Mouse (Mus musculus) G1E (cell line): ENCODE data around the gene Edc3.

ENCODE experiments used
- CTCF ChIP-seq: IDR thresholded peaks from 2 replicates; pipeline ENCODE4 v1.5.1; 2012; ENCODE audit warnings: low read depth, low read length, inconsistent platforms, mixed read lengths
- GATA1 ChIP-seq: IDR thresholded peaks from 2 replicates; pipeline ENCODE4 v1.6.1; 2012; ENCODE audit warnings: borderline replicate concordance, low read length, inconsistent platforms, mixed read lengths
- POLR2AphosphoS5 ChIP-seq: IDR thresholded peaks from 2 replicates; pipeline ENCODE4 v1.6.1; 2012; ENCODE audit warnings: low read depth, low read length, inconsistent platforms; ENCODE audit not compliant: insufficient replicate concordance
- TAL1 ChIP-seq: conservative IDR thresholded peaks from 2 replicates; pipeline ENCODE4 v1.6.1; 2012; ENCODE audit warnings: low read depth, low read length, inconsistent platforms, mixed read lengths

DNA sequence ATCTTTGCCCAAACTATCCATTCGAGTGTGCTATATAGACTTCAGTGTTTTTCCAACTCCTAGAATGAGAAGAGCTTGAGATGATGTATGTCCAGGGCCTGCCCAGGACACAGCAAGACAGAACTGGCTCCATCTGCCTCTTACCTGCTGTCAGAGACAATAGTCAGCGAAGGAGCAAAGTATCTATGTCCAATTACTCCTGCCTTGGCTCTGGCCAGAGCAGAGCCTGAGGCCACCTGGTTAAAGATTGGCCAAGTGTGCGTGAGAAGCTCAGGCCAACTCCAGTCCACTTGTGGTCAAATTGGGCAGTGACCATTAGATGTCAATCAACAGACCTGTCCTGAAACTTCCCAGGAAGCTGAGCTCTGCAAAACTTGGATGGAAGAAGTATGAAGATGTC is 38.8 kb upstream of the Edc3 start:
- TF ChIP-seq CTCF (no peak), TAL1 (no peak), GATA1 (no peak), POLR2AphosphoS5 (no peak)
